Comparison of ENCODE assay signal across 10 mouse cellular contexts in genomic region chr2:91083366-91083940, GRCm38 (mm10). TPM values are rescaled to one million over a fixed set of nuclear protein-coding genes. Genes with fewer than 3 reads are reported as not detected.
DNase-seq lines count a peak whose midpoint lies in the region; ATAC-seq lines count a peak whose summit lies in the region.
"Had no signal": no experiment of that assay in that cellular context is flagged by ENCODE, and none has a peak within 500 bp of the region (broad histone marks: within the 10 kb centered on the region; RNA-seq: fewer than 3 reads in every experiment).

No protein-coding gene starts in this region.

- H3K4me3 ChIP-seq in liver, embryonic 15.5 days (replicated peaks), result peak overlapping the region; percentile 14

- no peaks in the 10 kb centered on the region for H3K9me3 ChIP-seq in liver, embryonic 15.5 days (replicated peaks)

- peaks cover 43% of the 10 kb centered on the region for H3K4me1 ChIP-seq in liver, embryonic 15.5 days (replicated peaks)

- peak overlapping the region; percentile 21; the same call in 1 of the 2 replicates for H3K9ac ChIP-seq in liver, embryonic 15.5 days

- DNase-seq in kidney, postnatal 10 days, result peak; percentile 6
- no peak for DNase-seq in kidney, postnatal 14 days
- peak; percentile 62 for DNase-seq in thymus, postnatal 4 days
- no peak for DNase-seq in thymus, postnatal 0 days (ENCODE audit: low spot score)
- no peak for DNase-seq in left cerebral cortex, adult 9 months (ENCODE audit: low spot score in 2 of 2)
- DNase-seq in left cerebral cortex, adult 8-10 months (ENCODE audit: low spot score in 2 of 2), result no peak
- DNase-seq: cerebellum, adult 8-10 months had no signal

- H3K27me3 ChIP-seq in liver, embryonic 15.5 days, result peaks cover 7% of the 10 kb centered on the region; the same call in 1 of the 2 replicates

- WGBS in liver, embryonic 15.5 days (ENCODE audit: insufficient replicate concordance), result 21% methylated on average over 1 of the region's 1 CpGs

- no peaks in the 10 kb centered on the region for H3K36me3 ChIP-seq in liver, embryonic 15.5 days (replicated peaks)

- no peak for ATAC-seq in liver, embryonic 15.5 days (ENCODE audit: insufficient read depth)

- H3K27ac ChIP-seq in liver, embryonic 15.5 days (replicated peaks), result peak overlapping the region; percentile 67

- H3K4me2 ChIP-seq in liver, embryonic 15.5 days, result peak overlapping the region; percentile 34

RNA-seq across cellular contexts. Expression of gene Spi1, which starts 1.3 kb away (rescaled TPM):
- polyA plus RNA-seq in thymus, postnatal 0 days (2015; fragmentation: Nextera tagmentation; extraction: Ambion mirVana), result 13.8 and 14.0 TPM in 2 replicates
- 25.9 and 26.9 TPM in 2 replicates for polyA plus RNA-seq in liver, embryonic 15.5 days (2015; fragmentation: Nextera tagmentation; extraction: Ambion mirVana)
- total RNA-seq in left cerebral cortex, adult 8-10 months (2022), result 1 to 10 TPM; 3.9 to 8.9 (median 6.5) TPM

RNA-seq across cellular contexts. Expression of gene Slc39a13, which starts 13.2 kb away (rescaled TPM):
- polyA plus RNA-seq in thymus, postnatal 0 days (2015; fragmentation: Nextera tagmentation; extraction: Ambion mirVana), result 15.1 and 16.4 TPM in 2 replicates
- 10.9 and 13.6 TPM in 2 replicates for polyA plus RNA-seq in liver, embryonic 15.5 days (2015; fragmentation: Nextera tagmentation; extraction: Ambion mirVana)
- total RNA-seq in left cerebral cortex, adult 8-10 months (2022), result 10 to 100 TPM; 33.5 to 35.5 (median 34.7) TPM

RNA-seq across cellular contexts. Expression of gene Psmc3, which starts 29.6 kb away (rescaled TPM):
- 302 and 307 TPM in 2 replicates for polyA plus RNA-seq in thymus, postnatal 0 days (2015; fragmentation: Nextera tagmentation; extraction: Ambion mirVana)
- polyA plus RNA-seq in liver, embryonic 15.5 days (2015; fragmentation: Nextera tagmentation; extraction: Ambion mirVana), result 138 and 146 TPM in 2 replicates
- 100 to 1,000 TPM; 188 to 218 (median 202) TPM for total RNA-seq in left cerebral cortex, adult 8-10 months (2022)

RNA-seq across cellular contexts. Expression of gene Mybpc3, which starts 34.5 kb away (rescaled TPM):
- polyA plus RNA-seq in thymus, postnatal 0 days (2015; fragmentation: Nextera tagmentation; extraction: Ambion mirVana), result 0.18 and 0.36 TPM in 2 replicates
- 0.15 and 0.17 TPM in 2 replicates for polyA plus RNA-seq in liver, embryonic 15.5 days (2015; fragmentation: Nextera tagmentation; extraction: Ambion mirVana)
- total RNA-seq in left cerebral cortex, adult 8-10 months (2022), result under 1 TPM; 0.33 to 0.91 (median 0.69) TPM
- total RNA-seq: midbrain, postnatal 0 days had no signal
- polyA plus RNA-seq: kidney, embryonic 14.5 days; midbrain, postnatal 0 days had no signal

RNA-seq across cellular contexts. Expression of gene Rapsn, which starts 48.0 kb away (rescaled TPM):
- 8.3 TPM in 2 replicates for polyA plus RNA-seq in thymus, postnatal 0 days (2015; fragmentation: Nextera tagmentation; extraction: Ambion mirVana)
- 1.1 TPM in 2 replicates for polyA plus RNA-seq in liver, embryonic 15.5 days (2015; fragmentation: Nextera tagmentation; extraction: Ambion mirVana)
- total RNA-seq in left cerebral cortex, adult 8-10 months (2022), result under 1 TPM; 0.57 to 0.81 (median 0.70) TPM

Comparison
In these comparisons a context has a peak if more than half of its experiments do, and no peak if none do; other contexts are left out.
1. DNase-seq: peak in kidney, postnatal 10 days (single experiment) and thymus, postnatal 4 days (single experiment); none in kidney, postnatal 14 days (single experiment), thymus, postnatal 0 days (single experiment), left cerebral cortex, adult 9 months (0 of 2) and left cerebral cortex, adult 8-10 months (0 of 2).